Mouse (Mus musculus) cerebellum, postnatal 10 days (tissue): ENCODE data around the gene Ube3b.

Experiments
- DNase-seq, 2 experiments: peaks; one replicate each; pipeline ENCODE4 v3.0.0; 2021; ENCODE audit warnings: mixed read lengths in 2 of 2

Gene Ube3b

GRCm38 (mm10) chr5:114428621-114429020, 48.2 kb downstream of the Ube3b start:
- DNase-seq = peak; percentile 65 to 75

DNA sequence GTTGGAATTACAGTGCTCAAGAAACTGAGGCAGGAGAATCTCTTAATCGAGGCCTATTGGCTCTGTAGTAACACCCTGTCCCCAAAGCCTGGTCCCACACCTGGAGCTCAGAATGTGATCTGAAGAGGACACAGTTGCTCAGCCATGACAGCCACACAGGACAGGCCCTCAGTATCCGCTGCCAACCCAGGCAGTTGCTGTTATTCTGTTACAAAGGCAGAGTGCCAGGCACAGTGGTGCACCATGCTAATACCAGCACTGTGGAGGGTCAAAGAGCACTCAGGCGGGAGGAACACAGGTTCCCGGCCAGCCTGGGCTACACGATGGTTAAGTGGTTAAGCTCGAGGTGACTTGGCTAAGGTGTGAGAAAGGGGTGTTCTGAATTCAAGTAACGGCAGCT, 49.4 kb downstream of the Ube3b start:
- DNase-seq = peak; percentile 75 to 83

DNA sequence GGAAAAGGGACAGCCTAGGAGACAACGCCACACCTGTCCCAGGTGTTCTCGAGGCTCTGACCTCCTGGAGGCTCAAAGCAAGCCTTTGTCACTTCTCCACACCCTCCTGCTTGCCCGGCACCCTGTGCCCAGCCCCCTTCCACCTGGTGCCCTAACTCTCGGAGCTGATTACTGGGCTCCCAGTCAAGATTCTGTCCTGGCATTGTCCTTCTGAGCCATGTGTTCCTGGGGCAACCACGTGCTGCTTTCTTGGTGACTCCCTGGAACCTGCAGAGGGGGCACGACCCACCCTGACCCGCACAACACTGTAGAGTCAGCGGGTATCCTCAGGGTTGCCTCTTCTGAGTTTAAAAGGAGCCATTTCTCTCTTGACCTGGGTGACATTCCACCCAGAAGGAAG, 54.0 kb downstream of the Ube3b start:
- DNase-seq = no peak

GRCm38 (mm10) chr5:114435588-114435987, 55.2 kb downstream of the Ube3b start:
- DNase-seq = no peak

DNA sequence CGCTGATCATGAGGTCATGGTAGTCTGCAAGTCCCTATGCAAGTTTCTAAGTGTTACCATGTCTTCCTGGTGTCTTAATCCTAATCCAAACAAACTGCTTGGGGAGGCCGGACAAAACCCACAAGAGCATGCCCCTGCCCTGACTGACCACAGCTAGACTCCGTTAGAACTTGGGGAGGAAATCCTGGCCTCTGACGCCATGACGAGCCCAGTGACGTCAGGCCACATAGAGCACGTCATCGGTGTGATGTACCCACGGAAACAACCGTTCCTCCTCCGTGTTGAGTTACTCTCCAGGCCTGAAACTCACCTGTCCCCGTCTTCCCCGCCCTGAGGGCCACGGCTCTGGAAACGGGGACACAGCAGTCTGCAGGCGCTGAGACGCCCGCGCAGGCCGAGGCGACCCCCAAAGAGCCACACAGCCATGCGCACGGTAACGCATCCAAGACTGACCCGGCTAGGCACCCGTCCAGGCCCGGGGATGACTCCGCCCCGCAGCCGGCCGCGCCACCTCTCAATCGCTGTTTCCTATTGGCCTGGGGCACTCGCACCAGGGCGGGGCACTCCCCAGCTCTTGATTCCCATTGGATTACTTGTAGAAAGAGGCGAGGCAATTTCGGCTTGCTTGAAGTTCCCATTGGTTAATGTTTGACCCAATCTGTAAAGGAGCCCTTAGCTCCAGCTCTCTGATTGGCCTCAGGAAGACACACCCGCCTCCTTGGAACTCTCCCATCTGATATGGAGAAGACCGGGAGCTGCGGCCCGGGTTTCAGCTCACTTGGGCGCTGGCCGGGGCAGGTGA, 63.4 kb downstream of the Ube3b start, which contains the start of the genes Mmab and Mvk:
Mmab (minus strand) TSS at position 495 of the 802 bp plus-strand sequence.
Mvk (plus strand) TSS at position 704 of the 802 bp plus-strand sequence.
- DNase-seq = peak; percentile 99 to 100

- DNase-seq = no peak
Measured at GRCm38 (mm10) chr5:114444368-114444692, 63.9 kb downstream of the Ube3b start.

GRCm38 (mm10) chr5:114449011-114449410, 68.6 kb downstream of the Ube3b start:
- no peak for DNase-seq

DNA sequence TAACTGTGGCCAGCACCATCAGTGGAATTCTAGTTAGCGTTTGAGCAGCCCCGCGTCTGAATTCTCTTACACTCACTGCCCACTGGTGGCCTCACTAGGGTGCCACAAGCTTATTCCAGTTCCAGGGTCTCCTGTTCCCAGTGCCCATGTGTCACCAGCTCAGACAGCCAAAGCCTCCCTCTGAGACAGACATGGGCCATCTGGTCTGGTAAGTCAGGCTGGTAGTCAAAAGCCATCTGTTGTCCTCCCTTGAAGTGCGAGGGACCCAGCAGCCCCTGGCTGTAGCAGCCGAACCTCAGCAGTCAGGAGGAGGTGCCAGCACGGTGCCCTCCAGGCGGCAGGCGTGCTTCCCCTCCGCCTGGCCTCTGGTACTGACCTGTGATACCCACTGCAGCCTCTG, 75.9 kb downstream of the Ube3b start:
- DNase-seq = peak; percentile 87 to 91

GRCm38 (mm10) chr5:114456995-114457605, 76.7 kb downstream of the Ube3b start:
- DNase-seq = peak; percentile 47 to 51

DNA sequence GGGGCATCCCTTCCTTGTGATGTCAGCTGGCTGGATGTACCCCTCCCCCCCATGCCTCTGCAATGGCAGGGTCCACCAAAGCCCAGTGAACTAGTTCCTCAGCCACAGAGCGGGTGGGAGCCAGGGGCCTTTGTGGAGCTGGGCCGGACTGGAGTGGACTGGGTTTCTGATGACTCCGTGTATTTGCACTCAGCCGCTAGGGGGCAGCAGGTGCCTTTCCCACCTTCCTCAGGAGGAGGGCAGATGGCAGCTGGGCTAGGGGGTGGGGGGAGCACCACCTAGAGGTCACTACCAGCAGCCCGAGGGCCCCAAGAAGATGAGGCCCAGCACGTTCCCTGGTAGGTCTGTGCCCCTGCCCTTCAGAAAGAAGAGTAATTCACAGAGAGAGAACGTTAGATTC, 80.8 kb downstream of the Ube3b start:
- peak; percentile 92 to 94 for DNase-seq

DNA sequence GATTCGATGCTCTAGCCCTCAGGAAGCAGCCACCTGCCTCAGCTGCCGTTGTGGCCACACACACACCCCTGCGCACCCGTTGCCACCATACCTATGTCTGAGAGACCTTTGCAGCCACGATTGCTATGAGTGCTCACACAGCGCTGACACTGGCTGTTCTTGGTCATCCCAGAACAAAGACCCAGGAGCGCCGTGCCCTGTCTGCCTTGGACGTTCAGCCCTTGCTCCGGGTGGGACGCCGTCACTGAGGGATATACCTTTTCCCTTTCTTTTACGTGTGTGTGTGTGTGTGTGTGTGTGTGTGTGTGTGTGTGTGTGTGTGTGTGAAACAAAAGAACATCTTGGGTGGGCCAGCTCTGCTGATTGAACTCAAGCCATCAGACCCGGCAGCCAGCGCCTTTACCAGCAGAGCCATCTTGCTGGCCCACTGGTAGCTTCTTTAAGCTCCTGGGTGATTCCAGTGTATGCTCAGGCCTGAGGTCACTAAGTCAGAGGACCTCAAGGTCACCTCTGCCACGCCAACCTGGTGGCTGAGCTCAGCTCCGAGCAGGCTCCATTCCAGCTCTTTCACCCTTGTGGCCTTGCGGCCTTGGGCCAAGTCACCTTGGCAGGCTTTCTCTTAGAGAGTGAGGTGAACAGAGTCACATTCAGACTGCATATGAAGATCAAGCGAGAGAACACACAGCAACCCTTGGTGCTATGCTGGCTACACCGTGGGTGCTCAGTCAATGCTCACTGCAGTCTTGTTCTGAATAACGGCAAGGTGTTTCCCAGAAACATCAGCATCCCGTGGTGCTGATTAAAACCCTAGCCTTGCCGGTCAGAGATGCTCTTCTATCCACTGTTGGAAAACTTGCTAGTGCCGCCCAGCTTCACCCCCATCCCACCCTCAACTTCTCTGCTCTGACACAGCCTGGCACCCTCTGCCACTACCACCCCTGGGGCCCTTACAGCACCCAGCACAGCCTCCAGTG, 81.9 kb downstream of the Ube3b start:
- DNase-seq = peak; percentile 41 to 57

- no peak for DNase-seq
Measured at GRCm38 (mm10) chr5:114464561-114464960, 84.2 kb downstream of the Ube3b start.

GRCm38 (mm10) chr5:114465641-114466040, 85.2 kb downstream of the Ube3b start:
- DNase-seq = no peak

DNA sequence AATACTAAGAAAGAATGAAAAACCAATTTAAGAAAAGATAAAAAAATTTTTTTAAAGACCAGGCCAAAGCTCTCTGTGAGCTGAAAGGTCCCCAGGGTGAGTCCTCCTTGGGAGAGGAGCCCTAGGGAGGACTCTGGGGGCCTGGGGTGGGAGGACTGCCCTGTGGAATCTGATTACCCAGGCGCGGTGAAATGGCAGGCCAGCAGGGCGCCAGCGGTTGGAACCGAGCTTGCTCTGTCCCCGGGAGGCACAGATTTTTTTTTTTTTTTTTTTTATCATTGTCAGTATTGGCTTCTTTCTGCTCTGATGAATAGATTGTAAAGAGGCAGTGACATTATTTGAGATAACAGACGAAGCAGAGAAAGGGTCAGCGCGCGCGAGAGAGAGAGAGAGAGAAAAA, 86.6 kb downstream of the Ube3b start:
- peak in 1 of 2 experiments; percentile 50 for DNase-seq

DNA sequence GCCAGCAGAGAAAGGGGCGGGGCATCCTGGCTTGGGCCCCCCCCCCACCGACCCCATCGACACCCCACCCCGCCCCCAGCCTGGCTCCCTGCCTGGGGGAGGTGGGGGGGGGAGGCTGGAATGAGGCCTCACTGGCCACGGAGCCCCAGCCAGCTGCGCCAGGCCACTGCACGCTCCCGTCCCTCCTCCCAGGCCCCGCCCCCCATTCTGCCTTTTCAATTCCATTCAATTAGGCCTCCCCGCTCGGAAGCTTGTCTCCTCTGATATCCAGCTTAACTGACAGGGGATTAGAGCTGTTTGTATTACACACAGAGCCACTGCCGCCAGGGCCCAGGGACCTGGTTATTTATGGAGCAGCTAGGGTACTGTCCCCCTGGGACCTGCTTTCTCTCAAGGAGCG, 87.0 kb downstream of the Ube3b start:
- peak; percentile 87 to 90 for DNase-seq

DNA sequence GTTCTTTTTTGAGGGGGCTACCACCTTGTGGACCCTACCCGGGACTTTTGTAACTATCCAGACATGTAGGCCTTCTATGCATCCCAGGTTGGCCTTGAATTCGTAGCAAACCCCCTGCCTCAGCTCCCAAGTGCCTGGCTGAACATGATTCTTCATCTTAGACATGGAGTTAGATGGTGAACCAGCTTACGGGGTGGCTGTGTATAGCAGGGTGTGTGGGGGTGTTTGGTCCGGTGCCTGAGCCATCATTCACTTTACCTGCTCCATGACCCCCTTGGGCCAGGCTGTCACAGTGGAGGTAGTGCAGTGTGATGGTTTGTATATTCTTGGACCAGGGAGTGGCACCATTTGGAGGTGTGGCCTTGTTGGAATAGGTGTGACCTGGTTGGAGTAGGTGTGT, 87.6 kb downstream of the Ube3b start:
- DNase-seq = no peak

GRCm38 (mm10) chr5:114470359-114470758, 90.0 kb downstream of the Ube3b start:
- no peak for DNase-seq
